9 mouse cellular contexts compared by ENCODE assay signal in genomic region chrX:42557284-42557683, GRCm38 (mm10). TPM values are rescaled to one million over a fixed set of nuclear protein-coding genes. Genes with fewer than 3 reads are reported as not detected.
A peak's percentile ranks its signal among the peaks of the same experiment; 100 is the strongest.
DNase-seq lines count a peak whose midpoint lies in the region; ATAC-seq and TF ChIP-seq lines count a peak whose summit lies in the region.
"Had no signal": no experiment of that assay in that cellular context is flagged by ENCODE, and none has a peak within 500 bp of the region (broad histone marks: within the 10 kb centered on the region; RNA-seq: fewer than 3 reads in every experiment).

No protein-coding gene starts in this region.

- H3K36me3 ChIP-seq in hindbrain, embryonic 11.5 days (ENCODE audit: control insufficient read depth, insufficient read depth, low read length) = no peaks in the 10 kb centered on the region
- no peaks in the 10 kb centered on the region for H3K36me3 ChIP-seq in hindbrain, embryonic 16.5 days (ENCODE audit: control insufficient read depth, insufficient read depth, low read length)
- H3K36me3 ChIP-seq in ES-E14 (ENCODE audit: control insufficient read depth, insufficient read depth, low read length, poor library complexity, severe bottlenecking) = no peaks in the 10 kb centered on the region
- no peaks in the 10 kb centered on the region for H3K36me3 ChIP-seq in stomach, postnatal 0 days (ENCODE audit: control insufficient read depth, insufficient read depth, low read length)
- H3K36me3 ChIP-seq: limb, embryonic 15.5 days had no signal

- no peak for TF ChIP-seq EP300 in stomach, postnatal 0 days (optimal IDR thresholded peaks at IDR 0.05)

- no peak overlapping the region for H3K4me2 ChIP-seq in hindbrain, embryonic 11.5 days (replicated peaks; ENCODE audit: low read depth, low read length)
- no peak overlapping the region for H3K4me2 ChIP-seq in hindbrain, embryonic 16.5 days (ENCODE audit: low read length)
- H3K4me2 ChIP-seq in stomach, postnatal 0 days (replicated peaks; ENCODE audit: low read depth) = no peak overlapping the region
- H3K4me2 ChIP-seq: limb, embryonic 15.5 days had no signal

- H3K27me3 ChIP-seq in hindbrain, embryonic 11.5 days (ENCODE audit: control insufficient read depth, insufficient read depth, low read length) = no peaks in the 10 kb centered on the region
- H3K27me3 ChIP-seq in hindbrain, embryonic 16.5 days (replicated peaks; ENCODE audit: control insufficient read depth, insufficient read depth, low read length) = no peaks in the 10 kb centered on the region
- H3K27me3 ChIP-seq in stomach, postnatal 0 days (ENCODE audit: control insufficient read depth, insufficient read depth, low read length) = no peaks in the 10 kb centered on the region
- H3K27me3 ChIP-seq: limb, embryonic 15.5 days had no signal

- peak; percentile 64 for DNase-seq in hindbrain, embryonic 11.5 days (ENCODE audit: low spot score)
- DNase-seq in ES-E14 (ENCODE audit: low read depth, low spot score) = peak; percentile 22
- peak; percentile 55 for DNase-seq in cerebellum, adult 11 months
- peak; percentile 51 for DNase-seq in forelimb bud, embryonic 11.5 days (ENCODE audit: low read depth, low spot score)
- DNase-seq in layer of hippocampus, adult 8-10 months (ENCODE audit: low spot score in 2 of 2) = peak; percentile 30 to 51
- peak; percentile 30 for DNase-seq in stomach, postnatal 0 days (ENCODE audit: low spot score)

- no peaks in the 10 kb centered on the region for H3K9me3 ChIP-seq in hindbrain, embryonic 11.5 days (ENCODE audit: control insufficient read depth, low read length)
- no peaks in the 10 kb centered on the region for H3K9me3 ChIP-seq in hindbrain, embryonic 16.5 days (ENCODE audit: control insufficient read depth, low read length)
- H3K9me3 ChIP-seq in ES-E14 (ENCODE audit: control insufficient read depth, insufficient read depth, low read depth, low read length) = no peaks in the 10 kb centered on the region
- H3K9me3 ChIP-seq in stomach, postnatal 0 days (ENCODE audit: control insufficient read depth, low read length) = no peaks in the 10 kb centered on the region
- H3K9me3 ChIP-seq: limb, embryonic 15.5 days had no signal

- no peak for ATAC-seq in hindbrain, embryonic 11.5 days (ENCODE audit: low FRiP score)
- ATAC-seq in hindbrain, embryonic 16.5 days = no peak
- peak; percentile 79 for ATAC-seq in megakaryocyte progenitor cell, adult 5-6 weeks (replicated peaks; ENCODE audit: poor library complexity)
- no peak for ATAC-seq in stomach, postnatal 0 days (ENCODE audit: low FRiP score, low TSS enrichment)

- peak; percentile 80 for TF ChIP-seq CTCF in stomach, postnatal 0 days (IDR thresholded peaks at IDR 0.05; ENCODE audit: low read depth)

- 25% methylated on average over 7 of the region's 7 CpGs for WGBS in hindbrain, embryonic 11.5 days
- WGBS in hindbrain, embryonic 16.5 days = 17% methylated on average over 7 of the region's 7 CpGs
- WGBS in stomach, postnatal 0 days = 21% methylated on average over 7 of the region's 7 CpGs

- H3K9ac ChIP-seq in hindbrain, embryonic 11.5 days (ENCODE audit: low read depth, low read length) = no peak overlapping the region
- no peak overlapping the region for H3K9ac ChIP-seq in hindbrain, embryonic 16.5 days (ENCODE audit: low read depth, low read length)
- no peak overlapping the region for H3K9ac ChIP-seq in ES-E14 (ENCODE audit: insufficient read depth, low read depth, low read length, poor library complexity, severe bottlenecking)
- H3K9ac ChIP-seq in stomach, postnatal 0 days (ENCODE audit: low read length) = no peak overlapping the region
- H3K9ac ChIP-seq: limb, embryonic 15.5 days had no signal

- H3K4me1 ChIP-seq in hindbrain, embryonic 11.5 days (replicated peaks; ENCODE audit: control insufficient read depth, insufficient read depth, low read length) = no peaks in the 10 kb centered on the region
- H3K4me1 ChIP-seq in hindbrain, embryonic 16.5 days (ENCODE audit: control insufficient read depth, insufficient read depth, low read depth, low read length) = no peaks in the 10 kb centered on the region
- H3K4me1 ChIP-seq in ES-E14 (ENCODE audit: control insufficient read depth in 2 of 2, insufficient read depth in 2 of 2, low read length in 2 of 2, poor library complexity in 1 of 2) = no peaks in the 10 kb centered on the region
- no peaks in the 10 kb centered on the region for H3K4me1 ChIP-seq in stomach, postnatal 0 days (replicated peaks; ENCODE audit: control insufficient read depth, insufficient read depth)
- H3K4me1 ChIP-seq: limb, embryonic 15.5 days had no signal

- no peak overlapping the region for H3K4me3 ChIP-seq in hindbrain, embryonic 11.5 days (ENCODE audit: low read depth, low read length)
- H3K4me3 ChIP-seq in hindbrain, embryonic 16.5 days (ENCODE audit: low read length) = no peak overlapping the region
- H3K4me3 ChIP-seq in ES-E14 (ENCODE audit: insufficient read depth in 1 of 2, low read depth in 1 of 2, low read length in 2 of 2, poor library complexity in 1 of 2, severe bottlenecking in 1 of 2) = no peak overlapping the region
- no peak overlapping the region for H3K4me3 ChIP-seq in stomach, postnatal 0 days (ENCODE audit: low read depth, low read length)
- H3K4me3 ChIP-seq: limb, embryonic 15.5 days had no signal

- no peak overlapping the region for H3K27ac ChIP-seq in hindbrain, embryonic 11.5 days (ENCODE audit: low read depth, low read length)
- no peak overlapping the region for H3K27ac ChIP-seq in hindbrain, embryonic 16.5 days (ENCODE audit: low read depth, low read length)
- H3K27ac ChIP-seq in ES-E14 (ENCODE audit: insufficient read depth, low read depth, low read length, poor library complexity, severe bottlenecking) = no peak overlapping the region
- H3K27ac ChIP-seq in stomach, postnatal 0 days (replicated peaks) = no peak overlapping the region
- H3K27ac ChIP-seq: limb, embryonic 15.5 days had no signal

- in situ Hi-C loops in ES-E14 (cut with MboI; ENCODE audit: low sequenced_read_pairs in 2 of 2, unreplicated experiment in 2 of 2) = loop anchor here (10.0 to 25.0 kb wide), 2 partner anchors 58 to 405 kb away; no protein-coding TSS in a partner anchor

TF ChIP-seq in ES-E14, 5 proteins besides CTCF, POLR2A, EP300 and RAD21:
- no peak for TF ChIP-seq HCFC1 (IDR thresholded peaks at IDR 0.05; ENCODE audit: borderline replicate concordance, insufficient read depth, low read length)
- no peak for TF ChIP-seq CHD2 (IDR thresholded peaks at IDR 0.05; ENCODE audit: low read depth, low read length)
- peak; percentile 61; the same call in 1 of the 2 replicates for TF ChIP-seq ZC3H11A (IDR thresholded peaks at IDR 0.05; ENCODE audit: borderline replicate concordance, low read depth, low read length)
- no peak for TF ChIP-seq ZNF384 (IDR thresholded peaks at IDR 0.05; ENCODE audit: low read depth, low read length)

RNA-seq across cellular contexts. Expression of gene Sh2d1a, which starts 55.0 kb away (rescaled TPM):
- polyA plus RNA-seq in hindbrain, embryonic 11.5 days (2014; fragmentation: Nextera tagmentation; extraction: Ambion mirVana) = 0.19 and 0.80 TPM in 2 replicates
- polyA plus RNA-seq in hindbrain, embryonic 16.5 days (2015; fragmentation: Nextera tagmentation; extraction: Ambion mirVana) = 3.9 and 6.3 TPM in 2 replicates
- total RNA-seq in ES-E14 (2012; rRNA removed) = not detected in 2 replicates
- total RNA-seq in layer of hippocampus, adult 8-10 months (2022) = not detected
- total RNA-seq in megakaryocyte progenitor cell, adult 5-6 weeks (2015) = not detected in 2 replicates
- total RNA-seq in megakaryocyte progenitor cell, adult 5-6 weeks (2017) = not detected in 2 replicates
- polyA plus RNA-seq in stomach, postnatal 0 days (2015; fragmentation: Nextera tagmentation; extraction: Ambion mirVana) = 0.25 and 0.38 TPM in 2 replicates
